Mouse (Mus musculus) midbrain, postnatal 0 days (tissue): ENCODE data around the gene Txndc5. TPM values are rescaled to one million over a fixed set of nuclear protein-coding genes. Genes with fewer than 3 reads are reported as not detected.

Source experiments
- ATAC-seq: fragments of 200-750 bp; cut with Nextera tagmentation; 2 replicates; pipeline ENCODE4 v1.8.0; 2017; ENCODE audit warnings: moderate number of reproducible peaks, mild to moderate bottlenecking, moderate TSS enrichment, moderate library complexity; ENCODE audit not compliant: low FRiP score
- DNase-seq: peaks from one replicate; pipeline ENCODE4 v3.0.0-alpha.2; 2015; ENCODE audit warnings: low spot score
- H3K27ac ChIP-seq: fragments of 300-500 bp; sonication (generic); 2 replicates; pipeline ENCODE4 v1.5.1; 2014; ENCODE audit warnings: low read depth, mild to moderate bottlenecking, low read length, mixed read lengths
- H3K27me3 ChIP-seq: fragments of 300-500 bp; sonication (generic); 2 replicates; pipeline ENCODE4 v1.6.1; 2014; ENCODE audit warnings: low read length, control low read depth, mixed read lengths; ENCODE audit not compliant: insufficient read depth
- H3K36me3 ChIP-seq: fragments of 300-500 bp; sonication (generic); 2 replicates; pipeline ENCODE4 v1.6.1; 2014; ENCODE audit warnings: low read length, control low read depth, mixed read lengths; ENCODE audit not compliant: insufficient read depth
- H3K4me1 ChIP-seq: fragments of 300-500 bp; sonication (generic); 2 replicates; pipeline ENCODE4 v1.6.1; 2014; ENCODE audit warnings: mild to moderate bottlenecking, control low read depth, antibody characterized with exemption, low read length, mixed read lengths; ENCODE audit not compliant: insufficient read depth
- H3K4me2 ChIP-seq: fragments of 300-500 bp; sonication (generic); 2 replicates; pipeline ENCODE4 v1.6.1; 2014; ENCODE audit warnings: low read depth, mild to moderate bottlenecking, low read length, mixed read lengths; ENCODE audit not compliant: poor library complexity, severe bottlenecking
- H3K4me3 ChIP-seq: fragments of 300-500 bp; sonication (generic); 2 replicates; pipeline ENCODE4 v1.5.1; 2014; ENCODE audit warnings: low read depth, mild to moderate bottlenecking, low read length, moderate library complexity
- H3K9ac ChIP-seq: fragments of 300-500 bp; sonication (generic); replicated peaks from 2 replicates; pipeline ENCODE4 v1.6.1; 2014; ENCODE audit warnings: mild to moderate bottlenecking, low read length, moderate library complexity, mixed read lengths; ENCODE audit not compliant: poor library complexity, severe bottlenecking
- H3K9me3 ChIP-seq: fragments of 300-500 bp; sonication (generic); 2 replicates; pipeline ENCODE4 v1.6.1; 2016; ENCODE audit warnings: low read length, control low read depth
- CTCF ChIP-seq: IDR thresholded peaks from 2 replicates; pipeline ENCODE4 v1.5.1; 2016; ENCODE audit warnings: antibody characterized with exemption, mild to moderate bottlenecking
- WGBS: fragments of 180-500 bp; shearing (Covaris S2); extraction: QIAGEN DNeasy Blood & Tissue Kit; methylation state at CpG from one replicate; pipeline ENCODE4 v1.1.7; 2014; 5-methylcytosine and 5-hydroxymethylcytosine counted together
- polyA plus RNA-seq: library from polyadenylated mRNA; unstranded; fragments of >200 nt; fragmentation: Nextera tagmentation; extraction: Ambion mirVana; gene quantifications from 2 replicates; pipeline ENCODE4 v1.2.1, GENCODE M21; 2015
- total RNA-seq: library from RNA; depleted of rRNA; stranded (reverse); fragments of >200 nt; gene quantifications from 2 replicates; pipeline ENCODE4 v1.2.3, GENCODE M21; 2014

The Txndc5 gene
- total and polyA plus RNA-seq, 2 experiments from 2014 or later: 80.7 to 92.6 TPM

GRCm38 (mm10) chr13:38529576-38529975 lies 952 bp upstream of the Txndc5 start:
- DNase-seq (no peak), ATAC-seq (no peak)
- H3K9me3 ChIP-seq: no peaks in the 10 kb centered on the region
- H3K9ac ChIP-seq: no peak overlapping the region
- peaks cover 13% of the 10 kb centered on the region; the same call in 1 of the 2 replicates for H3K4me1 ChIP-seq
- WGBS: 91% methylated on average over 6 of the region's 6 CpGs
- H3K36me3 ChIP-seq: no peaks in the 10 kb centered on the region
- TF ChIP-seq CTCF: no peak
- no peaks in the 10 kb centered on the region for H3K27me3 ChIP-seq
- no peak overlapping the region for H3K4me2 ChIP-seq
- no peak overlapping the region for H3K4me3 ChIP-seq
- no peak overlapping the region for H3K27ac ChIP-seq

- Histone ChIP-seq H3K4me1 (peaks cover 13% of the 10 kb centered on the region; the same call in 1 of the 2 replicates), H3K9me3 (no peaks in the 10 kb centered on the region), H3K9ac (peak overlapping the region; percentile 83), H3K36me3 (no peaks in the 10 kb centered on the region), H3K27me3 (no peaks in the 10 kb centered on the region), H3K4me3 (peak overlapping the region; percentile 93), H3K27ac (peak overlapping the region; percentile 72), H3K4me2 (peak overlapping the region; percentile 88)
- DNase-seq (peak; percentile 68), ATAC-seq (peak; percentile 90)
- no peak for TF ChIP-seq CTCF
- under 1% methylated on average over 63 of the region's 87 CpGs for WGBS
These were observed 600 bp downstream of the Txndc5 start for GRCm38 (mm10) chr13:38527797-38528650.

- no peaks in the 10 kb centered on the region for H3K9me3 ChIP-seq
- 12% methylated on average over 15 of the region's 15 CpGs for WGBS
- peaks cover 13% of the 10 kb centered on the region; the same call in 1 of the 2 replicates for H3K4me1 ChIP-seq
- H3K36me3 ChIP-seq: no peaks in the 10 kb centered on the region
- DNase-seq (peak; percentile 57), ATAC-seq (peak; percentile 41)
- peak overlapping the region; percentile 83 for H3K9ac ChIP-seq
- peak overlapping the region; percentile 93 for H3K4me3 ChIP-seq
- H3K27ac ChIP-seq: peak overlapping the region; percentile 72; the same call in 1 of the 2 replicates
- H3K27me3 ChIP-seq: no peaks in the 10 kb centered on the region
- TF ChIP-seq CTCF: no peak
- peak overlapping the region; percentile 88 for H3K4me2 ChIP-seq
These were observed 1.4 kb downstream of the Txndc5 start for GRCm38 (mm10) chr13:38527041-38527796.

- no peak for ATAC-seq
- WGBS: 81% methylated on average over 2 of the region's 2 CpGs
- Histone ChIP-seq H3K4me2 (peak overlapping the region; percentile 88; the same call in 1 of the 2 replicates), H3K27me3 (no peaks in the 10 kb centered on the region), H3K27ac (no peak overlapping the region), H3K9ac (no peak overlapping the region), H3K4me1 (peaks cover 13% of the 10 kb centered on the region; the same call in 1 of the 2 replicates), H3K36me3 (peaks cover 8% of the 10 kb centered on the region; the same call in 1 of the 2 replicates), H3K9me3 (no peaks in the 10 kb centered on the region), H3K4me3 (no peak overlapping the region)
- no peak for DNase-seq
- no peak for TF ChIP-seq CTCF
These were observed 2.5 kb downstream of the Txndc5 start for GRCm38 (mm10) chr13:38526116-38526515.

GRCm38 (mm10) chr13:38525261-38525660 lies 3.4 kb downstream of the Txndc5 start:
- H3K27me3 ChIP-seq: no peaks in the 10 kb centered on the region
- 84% methylated on average over 3 of the region's 3 CpGs for WGBS
- H3K27ac ChIP-seq: no peak overlapping the region
- no peak for TF ChIP-seq CTCF
- ATAC-seq (no peak), DNase-seq (no peak)
- H3K4me1 ChIP-seq: peaks cover 13% of the 10 kb centered on the region; the same call in 1 of the 2 replicates
- no peak overlapping the region for H3K4me3 ChIP-seq
- H3K36me3 ChIP-seq: peaks cover 13% of the 10 kb centered on the region; the same call in 1 of the 2 replicates
- H3K4me2 ChIP-seq: no peak overlapping the region
- no peaks in the 10 kb centered on the region for H3K9me3 ChIP-seq
- no peak overlapping the region for H3K9ac ChIP-seq
